Mouse (Mus musculus) heart, postnatal 0 days (tissue): ENCODE measurements around the gene Rundc3a. TPM values are rescaled to one million over a fixed set of nuclear protein-coding genes. Genes with fewer than 3 reads are reported as not detected.

Experiments
- ATAC-seq: fragments of 200-750 bp; cut with Nextera tagmentation; 2 replicates; pipeline ENCODE4 v1.8.0; 2017; ENCODE audit warnings: low read depth, moderate number of reproducible peaks, moderate library complexity; ENCODE audit not compliant: insufficient read depth
- DNase-seq: peaks from one replicate; pipeline ENCODE4 v3.0.0-alpha.2; 2016; ENCODE audit warnings: low spot score
- H3K27ac ChIP-seq: fragments of 300-500 bp; sonication (generic); 2 replicates; pipeline ENCODE4 v1.5.1; 2014; ENCODE audit warnings: low read depth, mild to moderate bottlenecking
- H3K27me3 ChIP-seq: fragments of 300-500 bp; sonication (generic); 2 replicates; pipeline ENCODE4 v1.6.1; 2014; ENCODE audit warnings: low read length, mixed read lengths; ENCODE audit not compliant: control insufficient read depth, insufficient read depth
- H3K36me3 ChIP-seq: fragments of 300-500 bp; sonication (generic); replicated peaks from 2 replicates; pipeline ENCODE4 v1.6.1; 2014; ENCODE audit warnings: low read length, mixed read lengths; ENCODE audit not compliant: control insufficient read depth, insufficient read depth
- H3K4me1 ChIP-seq: fragments of 300-500 bp; sonication (generic); 2 replicates; pipeline ENCODE4 v1.6.1; 2014; ENCODE audit warnings: antibody characterized with exemption; ENCODE audit not compliant: control insufficient read depth, insufficient read depth
- H3K4me2 ChIP-seq: fragments of 300-500 bp; sonication (generic); 2 replicates; pipeline ENCODE4 v1.6.1; 2014; ENCODE audit warnings: low read depth, mild to moderate bottlenecking, low read length, moderate library complexity
- H3K4me3 ChIP-seq: fragments of 300-500 bp; sonication (generic); 2 replicates; pipeline ENCODE4 v1.5.1; 2014; ENCODE audit warnings: low read depth, low read length
- H3K9ac ChIP-seq: fragments of 300-500 bp; sonication (generic); replicated peaks from 2 replicates; pipeline ENCODE4 v1.6.1; 2014; ENCODE audit warnings: low read depth, low read length, mixed read lengths
- H3K9me3 ChIP-seq: fragments of 300-500 bp; sonication (generic); replicated peaks from 2 replicates; pipeline ENCODE4 v1.6.1; 2016; ENCODE audit warnings: low read length; ENCODE audit not compliant: control insufficient read depth
- CTCF ChIP-seq: IDR thresholded peaks from 2 replicates; pipeline ENCODE4 v1.5.1; 2016; ENCODE audit warnings: antibody characterized with exemption, control low read depth, low read depth
- EP300 ChIP-seq: IDR thresholded peaks from 2 replicates; pipeline ENCODE4 v1.6.1; 2016; ENCODE audit warnings: antibody characterized with exemption, low read depth
- WGBS: fragments of 180-500 bp; shearing (Covaris S2); extraction: QIAGEN DNeasy Blood & Tissue Kit; methylation state at CpG from one replicate; pipeline ENCODE4 v1.1.7; 2014; 5-methylcytosine and 5-hydroxymethylcytosine counted together
- polyA plus RNA-seq: library from polyadenylated mRNA; unstranded; fragments of >200 nt; fragmentation: Nextera tagmentation; extraction: Ambion mirVana; gene quantifications from 2 replicates; pipeline ENCODE4 v1.2.1, GENCODE M21; 2015
- total RNA-seq: library from RNA; depleted of rRNA; stranded (reverse); fragments of >200 nt; gene quantifications from 2 replicates; pipeline ENCODE4 v1.2.3, GENCODE M21; 2014; ENCODE audit warnings: low replicate concordance

The Rundc3a gene
- total and polyA plus RNA-seq, 2 experiments from 2014 or later: 0.74 to 12.5 TPM

DNA sequence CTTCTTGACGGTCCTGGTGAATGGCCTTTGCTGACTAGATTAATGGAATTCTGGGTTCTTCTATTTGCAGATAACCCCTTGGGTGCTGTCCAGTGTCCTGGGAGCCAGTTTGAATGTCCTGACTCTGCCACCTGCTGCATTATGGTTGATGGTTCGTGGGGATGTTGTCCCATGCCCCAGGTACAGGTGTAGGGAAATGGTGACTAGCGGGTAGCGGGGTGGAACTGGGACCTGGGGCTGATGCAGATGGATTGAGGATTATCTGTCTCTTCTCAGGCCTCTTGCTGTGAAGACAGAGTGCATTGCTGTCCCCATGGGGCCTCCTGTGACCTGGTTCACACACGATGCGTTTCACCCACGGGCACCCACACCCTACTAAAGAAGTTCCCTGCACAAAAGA lies 40.7 kb downstream of the Rundc3a start:
- 93% methylated on average over 7 of the region's 7 CpGs for WGBS
- no peak for ATAC-seq

GRCm38 (mm10) chr11:102434406-102434805 lies 41.2 kb downstream of the Rundc3a start:
- H3K27ac ChIP-seq: no peak overlapping the region
- no peaks in the 10 kb centered on the region for H3K9me3 ChIP-seq
- DNase-seq (peak; percentile 90), ATAC-seq (peak; percentile 15; the same call in 1 of the 2 replicates)
- WGBS: 8% methylated on average over 7 of the region's 7 CpGs
- TF ChIP-seq CTCF (peak; percentile 92), EP300 (no peak)
- H3K27me3 ChIP-seq: no peaks in the 10 kb centered on the region
- peaks cover 26% of the 10 kb centered on the region for H3K36me3 ChIP-seq
- H3K9ac ChIP-seq: no peak overlapping the region
- H3K4me2 ChIP-seq: no peak overlapping the region
- no peak overlapping the region for H3K4me3 ChIP-seq
- H3K4me1 ChIP-seq: peaks cover 21% of the 10 kb centered on the region; the same call in 1 of the 2 replicates

More for the DNA sequence above, 40.7 kb downstream of the Rundc3a start:
- Histone ChIP-seq H3K27me3 (no peaks in the 10 kb centered on the region), H3K4me1 (peaks cover 21% of the 10 kb centered on the region; the same call in 1 of the 2 replicates), H3K4me3 (no peak overlapping the region), H3K9me3 (no peaks in the 10 kb centered on the region), H3K4me2 (no peak overlapping the region), H3K27ac (no peak overlapping the region), H3K9ac (no peak overlapping the region), H3K36me3 (peaks cover 20% of the 10 kb centered on the region)
- DNase-seq: no peak
- TF ChIP-seq EP300 (no peak), CTCF (no peak)

DNA sequence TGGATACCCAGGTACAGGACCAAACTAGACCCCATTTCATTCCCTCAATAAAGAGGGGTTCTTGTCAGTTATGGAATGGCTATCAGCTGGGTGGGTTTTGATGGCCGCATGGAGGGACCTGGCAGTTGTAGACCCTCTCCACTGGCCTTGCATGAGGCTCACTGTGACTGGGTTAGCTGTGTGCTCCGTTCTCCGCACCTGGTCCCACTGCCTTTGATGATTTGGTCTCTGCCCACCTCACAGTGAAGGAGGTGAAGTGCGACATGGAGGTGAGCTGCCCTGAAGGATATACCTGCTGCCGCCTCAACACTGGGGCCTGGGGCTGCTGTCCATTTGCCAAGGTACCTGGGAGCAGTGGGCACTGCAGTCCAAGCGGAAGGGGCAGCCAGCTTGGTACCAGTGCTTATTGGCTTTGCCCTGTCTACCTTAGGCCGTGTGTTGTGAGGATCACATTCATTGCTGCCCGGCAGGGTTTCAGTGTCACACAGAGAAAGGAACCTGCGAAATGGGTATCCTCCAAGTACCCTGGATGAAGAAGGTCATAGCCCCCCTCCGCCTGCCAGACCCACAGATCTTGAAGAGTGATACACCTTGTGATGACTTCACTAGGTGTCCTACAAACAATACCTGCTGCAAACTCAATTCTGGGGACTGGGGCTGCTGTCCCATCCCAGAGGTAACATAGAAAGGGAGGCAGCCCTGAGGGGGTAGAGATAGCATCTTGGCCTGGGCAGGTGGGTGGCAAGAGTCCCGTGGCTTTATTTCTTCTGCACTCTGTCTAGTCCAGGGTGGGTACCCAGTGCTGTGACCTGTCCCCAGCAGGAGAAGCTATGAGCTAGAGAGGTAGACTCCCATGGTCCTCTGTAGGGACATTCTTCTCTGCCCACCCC lies 41.9 kb downstream of the Rundc3a start:
- peaks cover 17% of the 10 kb centered on the region; the same call in 1 of the 2 replicates for H3K4me1 ChIP-seq

GRCm38 (mm10) chr11:102435754-102436470 lies 42.7 kb downstream of the Rundc3a start:
- DNase-seq: no peak
- H3K27ac ChIP-seq: peak overlapping the region; percentile 4; the same call in 1 of the 2 replicates
- H3K36me3 ChIP-seq: peaks cover 34% of the 10 kb centered on the region
- WGBS: 69% methylated on average over 18 of the region's 18 CpGs
- H3K4me1 ChIP-seq: peaks cover 17% of the 10 kb centered on the region; the same call in 1 of the 2 replicates
- no peak overlapping the region for H3K4me2 ChIP-seq
- TF ChIP-seq EP300 (no peak), CTCF (no peak)
- no peaks in the 10 kb centered on the region for H3K27me3 ChIP-seq
- no peak overlapping the region for H3K4me3 ChIP-seq
- H3K9ac ChIP-seq: no peak overlapping the region
- no peaks in the 10 kb centered on the region for H3K9me3 ChIP-seq
- ATAC-seq: no peak

More for the DNA sequence above, 41.9 kb downstream of the Rundc3a start:
- Histone ChIP-seq H3K4me2 (no peak overlapping the region), H3K36me3 (peaks cover 32% of the 10 kb centered on the region), H3K27me3 (no peaks in the 10 kb centered on the region), H3K27ac (no peak overlapping the region), H3K9ac (no peak overlapping the region), H3K9me3 (no peaks in the 10 kb centered on the region), H3K4me3 (no peak overlapping the region)
- TF ChIP-seq EP300: no peak
- no peak for TF ChIP-seq CTCF
- ATAC-seq: no peak
- WGBS: 83% methylated on average over 11 of the region's 11 CpGs
- DNase-seq: no peak

DNA sequence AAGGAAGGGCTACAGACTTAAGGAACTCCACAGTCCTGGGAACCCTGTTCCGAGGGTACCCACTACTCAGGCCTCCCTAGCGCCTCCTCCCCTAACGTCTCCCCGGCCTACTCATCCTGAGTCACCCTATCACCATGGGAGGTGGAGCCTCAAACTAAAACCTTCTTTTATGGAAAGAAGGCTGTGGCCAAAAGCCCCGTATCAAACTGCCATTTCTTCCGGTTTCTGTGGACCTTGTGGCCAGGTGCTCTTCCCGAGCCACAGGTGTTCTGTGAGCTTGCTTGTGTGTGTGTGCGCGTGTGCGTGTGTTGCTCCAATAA lies 43.2 kb downstream of the Rundc3a start:
- Histone ChIP-seq H3K27me3 (no peaks in the 10 kb centered on the region), H3K4me3 (no peak overlapping the region), H3K36me3 (peaks cover 38% of the 10 kb centered on the region), H3K4me2 (no peak overlapping the region), H3K4me1 (peaks cover 14% of the 10 kb centered on the region; the same call in 1 of the 2 replicates), H3K27ac (no peak overlapping the region), H3K9me3 (no peaks in the 10 kb centered on the region), H3K9ac (no peak overlapping the region)
- 82% methylated on average over 10 of the region's 10 CpGs for WGBS
- TF ChIP-seq CTCF: no peak
- no peak for TF ChIP-seq EP300
- ATAC-seq (no peak), DNase-seq (no peak)
